Mouse (Mus musculus): ENCODE results near the gene Kctd21. TPM values are rescaled to one million over a fixed set of nuclear protein-coding genes. Genes with fewer than 3 reads are reported as not detected.

The Kctd21 gene
- total and polyA plus RNA-seq, 2 experiments from 2014 or later, result 3.2 to 8.4 TPM

GRCm38 (mm10) chr7:97328891-97329588 is 3.1 kb upstream of the Kctd21 start:
- Histone ChIP-seq H3K4me3 (ENCODE audit: low read length) (no peak overlapping the region), H3K4me2 (ENCODE audit: low read depth, low read length) (peak overlapping the region; percentile 13; the same call in 1 of the 2 replicates), H3K27me3 (ENCODE audit: insufficient read depth, low read length) (no peaks in the 10 kb centered on the region), H3K9ac (replicated peaks; ENCODE audit: low read length) (0 out of 2 replicates have a peak overlapping the region, but pooled peaks have one; percentile 13), H3K27ac (peak overlapping the region; percentile 51; the same call in 1 of the 2 replicates), H3K4me1 (ENCODE audit: insufficient read depth, low read length) (peaks cover 16% of the 10 kb centered on the region), H3K9me3 (ENCODE audit: low read length) (no peaks in the 10 kb centered on the region), H3K36me3 (ENCODE audit: insufficient read depth, low read length) (no peaks in the 10 kb centered on the region)
- no peak for TF ChIP-seq CTCF (IDR thresholded peaks at IDR 0.05; ENCODE audit: low read depth)
- DNase-seq (ENCODE audit: low spot score) (peak; percentile 53), ATAC-seq (no peak)
- WGBS, result 64% methylated on average over 13 of the region's 13 CpGs

GRCm38 (mm10) chr7:97329676-97330075 is 2.5 kb upstream of the Kctd21 start:
- peaks cover 16% of the 10 kb centered on the region for H3K4me1 ChIP-seq (ENCODE audit: insufficient read depth, low read length)
- H3K27me3 ChIP-seq (ENCODE audit: insufficient read depth, low read length), result no peaks in the 10 kb centered on the region
- no peaks in the 10 kb centered on the region for H3K36me3 ChIP-seq (ENCODE audit: insufficient read depth, low read length)
- H3K4me2 ChIP-seq (ENCODE audit: low read depth, low read length), result 0 out of 2 replicates have a peak overlapping the region, but pooled peaks have one; percentile 13
- no peaks in the 10 kb centered on the region for H3K9me3 ChIP-seq (ENCODE audit: low read length)
- no peak for TF ChIP-seq CTCF (IDR thresholded peaks at IDR 0.05; ENCODE audit: low read depth)
- DNase-seq (ENCODE audit: low spot score) (no peak), ATAC-seq (no peak)
- H3K9ac ChIP-seq (replicated peaks; ENCODE audit: low read length), result no peak overlapping the region
- peak overlapping the region; percentile 51; the same call in 1 of the 2 replicates for H3K27ac ChIP-seq
- 83% methylated on average over 3 of the region's 3 CpGs for WGBS
- no peak overlapping the region for H3K4me3 ChIP-seq (ENCODE audit: low read length)

- Histone ChIP-seq H3K27ac (no peak overlapping the region), H3K27me3 (ENCODE audit: insufficient read depth, low read length) (no peaks in the 10 kb centered on the region), H3K36me3 (ENCODE audit: insufficient read depth, low read length) (no peaks in the 10 kb centered on the region), H3K4me1 (ENCODE audit: insufficient read depth, low read length) (peaks cover 16% of the 10 kb centered on the region), H3K4me3 (ENCODE audit: low read length) (peak overlapping the region; percentile 79), H3K9ac (replicated peaks; ENCODE audit: low read length) (peak overlapping the region; percentile 59), H3K9me3 (ENCODE audit: low read length) (no peaks in the 10 kb centered on the region), H3K4me2 (ENCODE audit: low read depth, low read length) (peak overlapping the region; percentile 68)
- DNase-seq (ENCODE audit: low spot score), result no peak
- 60% methylated on average over 11 of the region's 11 CpGs for WGBS
- ATAC-seq, result no peak
- no peak for TF ChIP-seq CTCF (IDR thresholded peaks at IDR 0.05; ENCODE audit: low read depth)
These were observed 1.0 kb upstream of the Kctd21 start for GRCm38 (mm10) chr7:97330931-97331645.

GRCm38 (mm10) chr7:97332667-97333041 is 527 bp downstream of the Kctd21 start:
- Histone ChIP-seq H3K9ac (replicated peaks; ENCODE audit: low read length) (peak overlapping the region; percentile 59), H3K4me2 (ENCODE audit: low read depth, low read length) (peak overlapping the region; percentile 68), H3K4me1 (ENCODE audit: insufficient read depth, low read length) (peaks cover 16% of the 10 kb centered on the region), H3K36me3 (ENCODE audit: insufficient read depth, low read length) (no peaks in the 10 kb centered on the region), H3K27ac (peak overlapping the region; percentile 59; the same call in 1 of the 2 replicates), H3K4me3 (ENCODE audit: low read length) (peak overlapping the region; percentile 79), H3K27me3 (ENCODE audit: insufficient read depth, low read length) (no peaks in the 10 kb centered on the region), H3K9me3 (ENCODE audit: low read length) (no peaks in the 10 kb centered on the region)
- WGBS, result 2% methylated on average over 9 of the region's 9 CpGs
- ATAC-seq (peak; percentile 48; the same call in 1 of the 2 replicates), DNase-seq (ENCODE audit: low spot score) (no peak)
- TF ChIP-seq CTCF (IDR thresholded peaks at IDR 0.05; ENCODE audit: low read depth), result no peak

GRCm38 (mm10) chr7:97333113-97333898 is 1.2 kb downstream of the Kctd21 start:
- Histone ChIP-seq H3K4me3 (ENCODE audit: low read length) (peak overlapping the region; percentile 79), H3K27ac (peak overlapping the region; percentile 59; the same call in 1 of the 2 replicates), H3K4me2 (ENCODE audit: low read depth, low read length) (peak overlapping the region; percentile 68), H3K9ac (replicated peaks; ENCODE audit: low read length) (peak overlapping the region; percentile 59; the same call in 1 of the 2 replicates), H3K9me3 (ENCODE audit: low read length) (no peaks in the 10 kb centered on the region), H3K4me1 (ENCODE audit: insufficient read depth, low read length) (peaks cover 16% of the 10 kb centered on the region), H3K27me3 (ENCODE audit: insufficient read depth, low read length) (no peaks in the 10 kb centered on the region), H3K36me3 (ENCODE audit: insufficient read depth, low read length) (no peaks in the 10 kb centered on the region)
- ATAC-seq, result no peak
- no peak for DNase-seq (ENCODE audit: low spot score)
- TF ChIP-seq CTCF (IDR thresholded peaks at IDR 0.05; ENCODE audit: low read depth), result no peak
- WGBS, result 80% methylated on average over 6 of the region's 6 CpGs

- 93% methylated on average over 2 of the region's 2 CpGs for WGBS
- Histone ChIP-seq H3K4me3 (ENCODE audit: low read length) (no peak overlapping the region), H3K4me2 (ENCODE audit: low read depth, low read length) (no peak overlapping the region), H3K9me3 (ENCODE audit: low read length) (no peaks in the 10 kb centered on the region), H3K9ac (replicated peaks; ENCODE audit: low read length) (no peak overlapping the region), H3K36me3 (ENCODE audit: insufficient read depth, low read length) (no peaks in the 10 kb centered on the region), H3K27ac (no peak overlapping the region), H3K4me1 (ENCODE audit: insufficient read depth, low read length) (peaks cover 16% of the 10 kb centered on the region), H3K27me3 (ENCODE audit: insufficient read depth, low read length) (no peaks in the 10 kb centered on the region)
- DNase-seq (ENCODE audit: low spot score) (no peak), ATAC-seq (no peak)
- TF ChIP-seq CTCF (IDR thresholded peaks at IDR 0.05; ENCODE audit: low read depth), result no peak
These were observed 2.3 kb downstream of the Kctd21 start for GRCm38 (mm10) chr7:97334406-97334805.

Data from hindbrain, postnatal 0 days (tissue).